8 mouse cellular contexts compared by ENCODE assay signal in genomic region chr12:112941776-112942713, GRCm38 (mm10). TPM values are rescaled to one million over a fixed set of nuclear protein-coding genes. Genes with fewer than 3 reads are reported as not detected.
DNase-seq lines count a peak whose midpoint lies in the region; ATAC-seq and TF ChIP-seq lines count a peak whose summit lies in the region.

Gene Nudt14 (minus strand): TSS chr12:112942124.

- no peak for TF ChIP-seq CTCF in G1E (IDR thresholded peaks at IDR 0.05; ENCODE audit: low read depth, low read length)

- H3K4me1 ChIP-seq in G1E (ENCODE audit: insufficient read depth, low read depth, low read length) = peaks cover 23% of the 10 kb centered on the region
- peaks cover 15% of the 10 kb centered on the region for H3K4me1 ChIP-seq in forebrain, embryonic 16.5 days (replicated peaks; ENCODE audit: control insufficient read depth, insufficient read depth, low read length)

- peaks cover 23% of the 10 kb centered on the region for H3K27me3 ChIP-seq in G1E (ENCODE audit: insufficient read depth, low read length)
- no peaks in the 10 kb centered on the region for H3K27me3 ChIP-seq in forebrain, embryonic 16.5 days (replicated peaks; ENCODE audit: control insufficient read depth, insufficient read depth, low read length)

- peak within 1 kb of the TSS; percentile 78 for H3K4me2 ChIP-seq in forebrain, embryonic 16.5 days (ENCODE audit: low read length)

- H3K4me3 ChIP-seq in G1E (ENCODE audit: low read depth, low read length) = peak within 1 kb of the TSS; percentile 76
- H3K4me3 ChIP-seq in forebrain, embryonic 16.5 days (replicated peaks; ENCODE audit: low read length) = peak within 1 kb of the TSS; percentile 57

- WGBS in forebrain, embryonic 16.5 days = 2% methylated on average over 57 of the region's 58 CpGs

- peaks cover 4% of the 10 kb centered on the region for H3K36me3 ChIP-seq in G1E (replicated peaks)
- H3K36me3 ChIP-seq in forebrain, embryonic 16.5 days (ENCODE audit: control insufficient read depth, insufficient read depth) = no peaks in the 10 kb centered on the region

- no peaks in the 10 kb centered on the region for H3K9me3 ChIP-seq in G1E (replicated peaks)
- no peaks in the 10 kb centered on the region for H3K9me3 ChIP-seq in forebrain, embryonic 16.5 days (ENCODE audit: control insufficient read depth, low read length)

- H3K27ac ChIP-seq in forebrain, embryonic 16.5 days (ENCODE audit: low read length) = no peak within 1 kb of the TSS

- H3K9ac ChIP-seq in forebrain, embryonic 16.5 days (replicated peaks; ENCODE audit: low read depth, low read length) = peak within 1 kb of the TSS; percentile 72

- peak; percentile 67 for ATAC-seq in G1E (ENCODE audit: extremely low read depth, insufficient number of reproducible peaks, low FRiP score, poor library complexity, severe bottlenecking)
- peak; percentile 86 for ATAC-seq in forebrain, embryonic 16.5 days

- peak; percentile 96 for DNase-seq in G1E (ENCODE audit: low spot score)
- DNase-seq in c-Kit-positive CD71-positive TER-119-positive erythroid progenitor cells, embryonic 14.5 days (ENCODE audit: low spot score) = peak; percentile 68
- DNase-seq in heart, postnatal 4 days = peak; percentile 80
- DNase-seq in layer of hippocampus, adult 8-10 months (ENCODE audit: low spot score in 2 of 2) = peak in 1 of 2 experiments; percentile 54
- DNase-seq in lung, postnatal 10 days = peak; percentile 88
- DNase-seq in ovary, postnatal 14 days (ENCODE audit: low spot score) = peak; percentile 56
- DNase-seq in thymus, postnatal 14 days = peak; percentile 81

RNA-seq across cellular contexts. Expression of gene Nudt14, which starts in this region (rescaled TPM):
- 6.2 and 9.2 TPM in 2 replicates for total RNA-seq in G1E (2014; fragmentation: Nextera tagmentation)
- 22.2 and 28.1 TPM in 2 replicates for total RNA-seq in G1E (2017)
- polyA plus RNA-seq in G1E (2012) = 13.3 and 13.7 TPM in 2 replicates
- polyA plus RNA-seq in forebrain, embryonic 16.5 days (2015; fragmentation: Nextera tagmentation; extraction: Ambion mirVana) = 53.4 and 57.0 TPM in 2 replicates
- total RNA-seq in heart, postnatal 4 days (2021) = 10 to 100 TPM; 10.3 to 15.7 TPM
- total RNA-seq in layer of hippocampus, adult 8-10 months (2022) = 10 to 100 TPM in 3 of 4 experiments, 1 to 10 TPM in 1; 9.7 to 12.1 (median 11.1) TPM
